Mouse (Mus musculus): ENCODE measurements around the gene Tcp11. TPM values are rescaled to one million over a fixed set of nuclear protein-coding genes. Genes with fewer than 3 reads are reported as not detected.

Gene Tcp11
- total and polyA plus RNA-seq, 3 experiments: 1.8 TPM; not detected in 2

- Histone ChIP-seq H3K27ac (peak overlapping the region; percentile 74), H3K9ac (ENCODE audit: low read depth, low read length) (0 out of 2 replicates have a peak overlapping the region, but pooled peaks have one; percentile 1), H3K4me1 (ENCODE audit: control insufficient read depth, insufficient read depth, low read length) (peaks cover 53% of the 10 kb centered on the region), H3K79me2 (replicated peaks; ENCODE audit: control insufficient read depth, insufficient read depth, low read length) (peaks cover 3% of the 10 kb centered on the region), H3K36me3 (ENCODE audit: control insufficient read depth, insufficient read depth, low read length) (peaks cover 6% of the 10 kb centered on the region), H3K4me3 (no peak overlapping the region), H3K27me3 (ENCODE audit: control insufficient read depth, insufficient read depth, low read length) (no peaks in the 10 kb centered on the region)
- intact Hi-C loops (cut with DNase I): no loop called here
- peak; percentile 34 to 46 for DNase-seq
- TF ChIP-seq CTCF (IDR thresholded peaks at IDR 0.05): no peak
- 0 out of 2 replicates have a peak, but pooled peaks have one; percentile 10 for TF ChIP-seq EP300 (IDR thresholded peaks at IDR 0.05; ENCODE audit: insufficient read depth, low read depth, low read length)
- no peak for TF ChIP-seq POLR2A (IDR thresholded peaks at IDR 0.05; ENCODE audit: insufficient read depth, low read depth, low read length)
- WGBS: 65% methylated on average over 22 of the region's 22 CpGs
Measured at GRCm38 (mm10) chr17:28022854-28023655, 57.4 kb downstream of the Tcp11 start.

GRCm38 (mm10) chr17:28021911-28022310, 58.5 kb downstream of the Tcp11 start:
- intact Hi-C loops (cut with DNase I): no loop called here
- no peak overlapping the region for H3K9ac ChIP-seq (ENCODE audit: low read depth, low read length)
- WGBS: 56% methylated on average over 10 of the region's 10 CpGs
- peaks cover 6% of the 10 kb centered on the region for H3K36me3 ChIP-seq (ENCODE audit: control insufficient read depth, insufficient read depth, low read length)
- peaks cover 52% of the 10 kb centered on the region for H3K4me1 ChIP-seq (ENCODE audit: control insufficient read depth, insufficient read depth, low read length)
- no peak overlapping the region for H3K4me3 ChIP-seq
- H3K27ac ChIP-seq: peak overlapping the region; percentile 74
- TF ChIP-seq POLR2A (IDR thresholded peaks at IDR 0.05; ENCODE audit: insufficient read depth, low read depth, low read length) (no peak), EP300 (IDR thresholded peaks at IDR 0.05; ENCODE audit: insufficient read depth, low read depth, low read length) (no peak), CTCF (IDR thresholded peaks at IDR 0.05) (no peak)
- DNase-seq: peak; percentile 61 to 73
- H3K27me3 ChIP-seq (ENCODE audit: control insufficient read depth, insufficient read depth, low read length): no peaks in the 10 kb centered on the region
- H3K79me2 ChIP-seq (replicated peaks; ENCODE audit: control insufficient read depth, insufficient read depth, low read length): peaks cover 1% of the 10 kb centered on the region; the same call in 1 of the 2 replicates

GRCm38 (mm10) chr17:28019785-28020696, 60.4 kb downstream of the Tcp11 start:
- H3K9ac ChIP-seq (ENCODE audit: low read depth, low read length): peak overlapping the region; percentile 17
- intact Hi-C loops (cut with DNase I): no loop called here
- H3K4me1 ChIP-seq (ENCODE audit: control insufficient read depth, insufficient read depth, low read length): peaks cover 59% of the 10 kb centered on the region
- 0 out of 2 replicates have a peak, but pooled peaks have one; percentile 9 for TF ChIP-seq EP300 (IDR thresholded peaks at IDR 0.05; ENCODE audit: insufficient read depth, low read depth, low read length)
- TF ChIP-seq POLR2A (IDR thresholded peaks at IDR 0.05; ENCODE audit: insufficient read depth, low read depth, low read length): no peak
- no peak for TF ChIP-seq CTCF (IDR thresholded peaks at IDR 0.05)
- 52% methylated on average over 21 of the region's 21 CpGs for WGBS
- H3K79me2 ChIP-seq (replicated peaks; ENCODE audit: control insufficient read depth, insufficient read depth, low read length): peaks cover 1% of the 10 kb centered on the region; the same call in 1 of the 2 replicates
- no peaks in the 10 kb centered on the region for H3K27me3 ChIP-seq (ENCODE audit: control insufficient read depth, insufficient read depth, low read length)
- peak; percentile 48 to 57 for DNase-seq
- H3K27ac ChIP-seq: peak overlapping the region; percentile 74
- H3K36me3 ChIP-seq (ENCODE audit: control insufficient read depth, insufficient read depth, low read length): no peaks in the 10 kb centered on the region; the same call in 1 of the 2 replicates
- H3K4me3 ChIP-seq: no peak overlapping the region

- Histone ChIP-seq H3K4me3 (no peak overlapping the region), H3K27me3 (ENCODE audit: control insufficient read depth, insufficient read depth, low read length) (no peaks in the 10 kb centered on the region), H3K4me1 (ENCODE audit: control insufficient read depth, insufficient read depth, low read length) (peaks cover 61% of the 10 kb centered on the region), H3K79me2 (replicated peaks; ENCODE audit: control insufficient read depth, insufficient read depth, low read length) (no peaks in the 10 kb centered on the region; the same call in 1 of the 2 replicates), H3K36me3 (ENCODE audit: control insufficient read depth, insufficient read depth, low read length) (peaks cover 6% of the 10 kb centered on the region; the same call in 1 of the 2 replicates), H3K9ac (ENCODE audit: low read depth, low read length) (no peak overlapping the region), H3K27ac (peak overlapping the region; percentile 74)
- peak in 1 of 2 experiments; percentile 28 for DNase-seq
- intact Hi-C loops (cut with DNase I): no loop called here
- TF ChIP-seq POLR2A (IDR thresholded peaks at IDR 0.05; ENCODE audit: insufficient read depth, low read depth, low read length): no peak
- TF ChIP-seq CTCF (IDR thresholded peaks at IDR 0.05): no peak
- TF ChIP-seq EP300 (IDR thresholded peaks at IDR 0.05; ENCODE audit: insufficient read depth, low read depth, low read length): no peak
- WGBS: 26% methylated on average over 11 of the region's 11 CpGs
Measured at GRCm38 (mm10) chr17:28018776-28019175, 61.7 kb downstream of the Tcp11 start.

- WGBS: 66% methylated on average over 6 of the region's 6 CpGs
- H3K9ac ChIP-seq (ENCODE audit: low read depth, low read length): no peak overlapping the region
- intact Hi-C loops (cut with DNase I): no loop called here
- peaks cover 6% of the 10 kb centered on the region; the same call in 1 of the 2 replicates for H3K36me3 ChIP-seq (ENCODE audit: control insufficient read depth, insufficient read depth, low read length)
- no peak overlapping the region for H3K4me3 ChIP-seq
- TF ChIP-seq CTCF (IDR thresholded peaks at IDR 0.05) (no peak), EP300 (IDR thresholded peaks at IDR 0.05; ENCODE audit: insufficient read depth, low read depth, low read length) (no peak), POLR2A (IDR thresholded peaks at IDR 0.05; ENCODE audit: insufficient read depth, low read depth, low read length) (no peak)
- peaks cover 64% of the 10 kb centered on the region for H3K4me1 ChIP-seq (ENCODE audit: control insufficient read depth, insufficient read depth, low read length)
- DNase-seq: no peak
- peak overlapping the region; percentile 81; the same call in 1 of the 2 replicates for H3K27ac ChIP-seq
- no peaks in the 10 kb centered on the region for H3K27me3 ChIP-seq (ENCODE audit: control insufficient read depth, insufficient read depth, low read length)
- no peaks in the 10 kb centered on the region; the same call in 1 of the 2 replicates for H3K79me2 ChIP-seq (replicated peaks; ENCODE audit: control insufficient read depth, insufficient read depth, low read length)
Measured at GRCm38 (mm10) chr17:28018344-28018743, 62.1 kb downstream of the Tcp11 start.

Other genes with a start within 250 kb of the Tcp11 start
- 10 to 100 TPM; 44.5 to 55.2 TPM for gene Snrpc, start 242.5 kb downstream of the Tcp11 start, total RNA-seq (2021)
- gene Snrpc, start 242.5 kb downstream of the Tcp11 start, polyA plus RNA-seq (2012; rRNA removed): 43.4 and 52.4 TPM in 2 replicates
- gene Uhrf1bp1, start 224.2 kb downstream of the Tcp11 start, total RNA-seq (2021): 10 to 100 TPM; 14.7 to 19.4 TPM
- gene Uhrf1bp1, start 224.2 kb downstream of the Tcp11 start, polyA plus RNA-seq (2012; rRNA removed): 5.3 and 10.1 TPM in 2 replicates
- 10 to 100 TPM; 51.6 to 76.4 TPM for gene Anks1, start 171.3 kb downstream of the Tcp11 start, total RNA-seq (2021)
- gene Anks1, start 171.3 kb downstream of the Tcp11 start, polyA plus RNA-seq (2012; rRNA removed): 64.4 and 90.1 TPM in 2 replicates
- gene Taf11, start 170.8 kb downstream of the Tcp11 start, total RNA-seq (2021): 10 to 100 TPM; 21.5 to 21.6 TPM
- gene Taf11, start 170.8 kb downstream of the Tcp11 start, polyA plus RNA-seq (2012; rRNA removed): 12.5 and 13.2 TPM in 2 replicates
- 1 to 10 TPM in 1 of 2 experiments, under 1 TPM in 1; 0.99 to 1.0 TPM for gene Scube3, start 61.5 kb upstream of the Tcp11 start, total RNA-seq (2021)
- gene Scube3, start 61.5 kb upstream of the Tcp11 start, polyA plus RNA-seq (2012; rRNA removed): 1.3 and 1.6 TPM in 2 replicates
- gene Zfp523, start 96.5 kb upstream of the Tcp11 start, total RNA-seq (2021): 10 to 100 TPM; 12.4 to 12.5 TPM
- 22.9 and 30.8 TPM in 2 replicates for gene Zfp523, start 96.5 kb upstream of the Tcp11 start, polyA plus RNA-seq (2012; rRNA removed)
- gene Def6, start 127.1 kb upstream of the Tcp11 start, total RNA-seq (2021): 1 to 10 TPM; 2.9 to 4.5 TPM
- 3.4 and 4.0 TPM in 2 replicates for gene Def6, start 127.1 kb upstream of the Tcp11 start, polyA plus RNA-seq (2012; rRNA removed)
- 10 to 100 TPM; 31.5 to 35.9 TPM for gene Ppard, start 152.1 kb upstream of the Tcp11 start, total RNA-seq (2021)
- 31.2 and 33.0 TPM in 2 replicates for gene Ppard, start 152.1 kb upstream of the Tcp11 start, polyA plus RNA-seq (2012; rRNA removed)
- 10 to 100 TPM; 11.2 to 12.0 TPM for gene Fance, start 232.9 kb upstream of the Tcp11 start, total RNA-seq (2021)
- gene Fance, start 232.9 kb upstream of the Tcp11 start, polyA plus RNA-seq (2012; rRNA removed): 7.4 and 11.8 TPM in 2 replicates
- 100 to 1,000 TPM; 360 to 417 TPM for gene Rpl10a, start 247.8 kb upstream of the Tcp11 start, total RNA-seq (2021)
- 634 and 1,197 TPM in 2 replicates for gene Rpl10a, start 247.8 kb upstream of the Tcp11 start, polyA plus RNA-seq (2012; rRNA removed)

All from heart, adult 2 months (tissue).